In genomic region chr19:4115144-4115543, GRCm38 (mm10) we compare ENCODE assay signal across 21 mouse cellular contexts. TPM values are rescaled to one million over a fixed set of nuclear protein-coding genes. Genes with fewer than 3 reads are reported as not detected.
DNase-seq lines count a peak whose midpoint lies in the region; ATAC-seq and TF ChIP-seq lines count a peak whose summit lies in the region.
"Had no signal": no experiment of that assay in that cellular context is flagged by ENCODE, and none has a peak within 500 bp of the region (broad histone marks: within the 10 kb centered on the region; RNA-seq: fewer than 3 reads in every experiment).

No protein-coding gene starts in this region.

- H3K36me3 ChIP-seq in limb, embryonic 13.5 days = peaks cover 75% of the 10 kb centered on the region
- peaks cover 78% of the 10 kb centered on the region for H3K36me3 ChIP-seq in limb, embryonic 10.5 days
- peaks cover 41% of the 10 kb centered on the region for H3K36me3 ChIP-seq in spleen, adult 2 months (ENCODE audit: control insufficient read depth, insufficient read depth, low read length)
- H3K36me3 ChIP-seq in small intestine, adult 2 months (ENCODE audit: control insufficient read depth, insufficient read depth, low read length) = peaks cover 45% of the 10 kb centered on the region

- ATAC-seq in limb, embryonic 13.5 days (ENCODE audit: low FRiP score, low read depth) = no peak
- ATAC-seq: forebrain, embryonic 16.5 days had no signal

- no peaks in the 10 kb centered on the region for H3K27me3 ChIP-seq in limb, embryonic 13.5 days
- H3K27me3 ChIP-seq in limb, embryonic 10.5 days (ENCODE audit: low read depth, poor library complexity, severe bottlenecking) = no peaks in the 10 kb centered on the region
- no peaks in the 10 kb centered on the region for H3K27me3 ChIP-seq in spleen, adult 2 months (ENCODE audit: control insufficient read depth, insufficient read depth, low read length)
- no peaks in the 10 kb centered on the region for H3K27me3 ChIP-seq in small intestine, adult 2 months (ENCODE audit: control insufficient read depth, insufficient read depth, low read length)
- H3K27me3 ChIP-seq: CH12.LX; embryonic facial prominence, embryonic 12.5 days; heart, embryonic 15.5 days had no signal

- TF ChIP-seq POLR2A in spleen, adult 2 months (IDR thresholded peaks at IDR 0.05; ENCODE audit: low read depth, low read length) = no peak
- no peak for TF ChIP-seq POLR2A in small intestine, adult 2 months (IDR thresholded peaks at IDR 0.05; ENCODE audit: low read depth, low read length)

- peak; percentile 63 for DNase-seq in cerebellum, adult 9-11 months
- DNase-seq in cerebellum, postnatal 25 days = no peak
- no peak for DNase-seq in limb, embryonic 10.5 days (ENCODE audit: low spot score)
- no peak for DNase-seq in spleen, adult 2 months (ENCODE audit: low read depth in 1 of 2, low spot score in 2 of 2)
- DNase-seq in spleen, postnatal 4 days (ENCODE audit: low spot score in 2 of 2) = no peak
- DNase-seq: adrenal gland, adult 8-10 months; adrenal gland, postnatal 36 days; cerebellum, postnatal 10 days; gastrocnemius, postnatal 10 days; heart, adult 2 months; heart, postnatal 14 days had no signal

- 0 out of 2 replicates have a peak overlapping the region, but pooled peaks have one; percentile 25 for H3K9ac ChIP-seq in limb, embryonic 13.5 days
- H3K9ac ChIP-seq: embryonic facial prominence, embryonic 12.5 days; forebrain, embryonic 12.5 days; heart, embryonic 15.5 days; hindbrain, embryonic 14.5 days had no signal

- 95% methylated on average over 10 of the region's 10 CpGs for WGBS in limb, embryonic 13.5 days
- WGBS in limb, embryonic 10.5 days = 97% methylated on average over 10 of the region's 10 CpGs
- 96% methylated on average over 10 of the region's 10 CpGs for WGBS in spleen, adult 2 months
- WGBS in small intestine, adult 2 months = 91% methylated on average over 10 of the region's 10 CpGs

- H3K4me3 ChIP-seq in limb, embryonic 13.5 days = no peak overlapping the region
- no peak overlapping the region for H3K4me3 ChIP-seq in limb, embryonic 10.5 days
- H3K4me3 ChIP-seq in spleen, adult 2 months (ENCODE audit: extremely low read depth, insufficient read depth, insufficient read length) = no peak overlapping the region
- H3K4me3 ChIP-seq in small intestine, adult 2 months (ENCODE audit: low read depth, low read length) = no peak overlapping the region
- H3K4me3 ChIP-seq: embryonic facial prominence, embryonic 12.5 days; forebrain, embryonic 12.5 days; heart, adult 2 months; heart, embryonic 15.5 days; hindbrain, embryonic 10.5 days had no signal

- H3K27ac ChIP-seq in limb, embryonic 13.5 days = no peak overlapping the region; the same call in 1 of the 2 replicates
- no peak overlapping the region for H3K27ac ChIP-seq in limb, embryonic 10.5 days
- peak overlapping the region; percentile 95 for H3K27ac ChIP-seq in spleen, adult 2 months (ENCODE audit: insufficient read depth, low read length)
- peak overlapping the region; percentile 99 for H3K27ac ChIP-seq in small intestine, adult 2 months (ENCODE audit: insufficient read depth, low read depth, low read length)
- H3K27ac ChIP-seq: embryonic facial prominence, embryonic 12.5 days; forebrain, embryonic 12.5 days; heart, adult 2 months; heart, embryonic 15.5 days; hindbrain, embryonic 10.5 days; hindbrain, embryonic 14.5 days had no signal

- peaks cover 22% of the 10 kb centered on the region for H3K4me1 ChIP-seq in limb, embryonic 13.5 days
- H3K4me1 ChIP-seq in limb, embryonic 10.5 days = peaks cover 19% of the 10 kb centered on the region
- H3K4me1 ChIP-seq in spleen, adult 2 months (ENCODE audit: control insufficient read depth, insufficient read depth, insufficient read length) = peaks cover 29% of the 10 kb centered on the region
- peaks cover 38% of the 10 kb centered on the region for H3K4me1 ChIP-seq in small intestine, adult 2 months (ENCODE audit: control insufficient read depth, insufficient read depth, insufficient read length, low read length)

- no peak overlapping the region for H3K4me2 ChIP-seq in limb, embryonic 13.5 days (replicated peaks)
- H3K4me2 ChIP-seq: embryonic facial prominence, embryonic 12.5 days; forebrain, embryonic 12.5 days; heart, embryonic 11.5 days; heart, embryonic 15.5 days; hindbrain, embryonic 14.5 days had no signal

- no peak for TF ChIP-seq CTCF in spleen, adult 2 months (IDR thresholded peaks at IDR 0.05; ENCODE audit: extremely low read depth, insufficient read depth, insufficient read length, insufficient replicate concordance)
- TF ChIP-seq CTCF in small intestine, adult 2 months (IDR thresholded peaks at IDR 0.05; ENCODE audit: extremely low read depth, insufficient read length, insufficient replicate concordance, low read depth, low read length) = no peak

- H3K9me3 ChIP-seq in limb, embryonic 13.5 days = no peaks in the 10 kb centered on the region
- H3K9me3 ChIP-seq in limb, embryonic 10.5 days (replicated peaks) = no peaks in the 10 kb centered on the region
- H3K9me3 ChIP-seq: embryonic facial prominence, embryonic 12.5 days; forebrain, embryonic 12.5 days; heart, embryonic 15.5 days; hindbrain, embryonic 10.5 days had no signal

RNA-seq across cellular contexts. Expression of gene Aip, which starts 10.5 kb away (rescaled TPM):
- 98.5 and 105 TPM in 2 replicates for polyA plus RNA-seq in limb, embryonic 13.5 days (2015; fragmentation: Nextera tagmentation; extraction: Ambion mirVana)
- 74.9 and 79.2 TPM in 2 replicates for polyA plus RNA-seq in limb, embryonic 10.5 days (2016; fragmentation: Nextera tagmentation; extraction: Ambion mirVana)
- 85.3 and 99.6 TPM in 2 replicates for polyA plus RNA-seq in spleen, adult 2 months (2012; rRNA removed)
- 41.3 and 59.8 TPM in 2 replicates for polyA plus RNA-seq in small intestine, adult 2 months (2012; rRNA removed)

RNA-seq across cellular contexts. Expression of gene Pitpnm1, which starts 15.3 kb away (rescaled TPM):
- 6.6 and 7.3 TPM in 2 replicates for polyA plus RNA-seq in limb, embryonic 13.5 days (2015; fragmentation: Nextera tagmentation; extraction: Ambion mirVana)
- polyA plus RNA-seq in limb, embryonic 10.5 days (2016; fragmentation: Nextera tagmentation; extraction: Ambion mirVana) = 5.9 and 7.9 TPM in 2 replicates
- polyA plus RNA-seq in spleen, adult 2 months (2012; rRNA removed) = 358 and 415 TPM in 2 replicates
- polyA plus RNA-seq in small intestine, adult 2 months (2012; rRNA removed) = 108 and 197 TPM in 2 replicates

RNA-seq across cellular contexts. Expression of gene Cdk2ap2, which starts 18.2 kb away (rescaled TPM):
- polyA plus RNA-seq in limb, embryonic 13.5 days (2015; fragmentation: Nextera tagmentation; extraction: Ambion mirVana) = 56.8 TPM in 2 replicates
- 86.7 and 87.0 TPM in 2 replicates for polyA plus RNA-seq in limb, embryonic 10.5 days (2016; fragmentation: Nextera tagmentation; extraction: Ambion mirVana)
- 247 and 334 TPM in 2 replicates for polyA plus RNA-seq in spleen, adult 2 months (2012; rRNA removed)
- 186 and 366 TPM in 2 replicates for polyA plus RNA-seq in small intestine, adult 2 months (2012; rRNA removed)

RNA-seq across cellular contexts. Expression of gene Gpr152, which starts 24.4 kb away (rescaled TPM):
- not detected in 2 replicates for polyA plus RNA-seq in limb, embryonic 13.5 days (2015; fragmentation: Nextera tagmentation; extraction: Ambion mirVana)
- not detected in 2 replicates for polyA plus RNA-seq in limb, embryonic 10.5 days (2016; fragmentation: Nextera tagmentation; extraction: Ambion mirVana)
- polyA plus RNA-seq in spleen, adult 2 months (2012; rRNA removed) = 0.09 and 0.11 TPM in 2 replicates
- polyA plus RNA-seq in small intestine, adult 2 months (2012; rRNA removed) = 0.06 TPM in 1 of 2 replicates, not detected in the other
- polyA plus RNA-seq: embryonic facial prominence, embryonic 12.5 days; forebrain, embryonic 12.5 days; forebrain, embryonic 16.5 days; heart, embryonic 11.5 days; heart, embryonic 15.5 days; hindbrain, embryonic 10.5 days; hindbrain, embryonic 14.5 days had no signal

RNA-seq across cellular contexts. Expression of gene Cabp4, which starts 28.7 kb away (rescaled TPM):
- polyA plus RNA-seq in limb, embryonic 13.5 days (2015; fragmentation: Nextera tagmentation; extraction: Ambion mirVana) = 0.05 and 0.13 TPM in 2 replicates
- 0.15 TPM in 1 of 2 replicates, not detected in the other for polyA plus RNA-seq in limb, embryonic 10.5 days (2016; fragmentation: Nextera tagmentation; extraction: Ambion mirVana)
- 1.9 and 2.2 TPM in 2 replicates for polyA plus RNA-seq in spleen, adult 2 months (2012; rRNA removed)
- polyA plus RNA-seq in small intestine, adult 2 months (2012; rRNA removed) = 0.25 and 0.42 TPM in 2 replicates
- polyA plus RNA-seq: embryonic facial prominence, embryonic 12.5 days; heart, embryonic 11.5 days; heart, embryonic 15.5 days had no signal

Comparison
In these comparisons a context has a peak if more than half of its experiments do, and no peak if none do; other contexts are left out.
1. H3K27ac ChIP-seq: peak in spleen, adult 2 months (single experiment) and small intestine, adult 2 months (single experiment); none in limb, embryonic 13.5 days (single experiment) and limb, embryonic 10.5 days (single experiment).
2. RNA of gene Pitpnm1, which starts 15.3 kb away (polyA plus RNA-seq): 358 to 415 TPM in spleen, adult 2 months and 108 to 197 TPM in small intestine, adult 2 months; 5.9 to 7.9 TPM in limb, embryonic 10.5 days and 6.6 to 7.3 TPM in limb, embryonic 13.5 days; every median in the first group is over 10 times any median in the second.